In the genomic region with DNA sequence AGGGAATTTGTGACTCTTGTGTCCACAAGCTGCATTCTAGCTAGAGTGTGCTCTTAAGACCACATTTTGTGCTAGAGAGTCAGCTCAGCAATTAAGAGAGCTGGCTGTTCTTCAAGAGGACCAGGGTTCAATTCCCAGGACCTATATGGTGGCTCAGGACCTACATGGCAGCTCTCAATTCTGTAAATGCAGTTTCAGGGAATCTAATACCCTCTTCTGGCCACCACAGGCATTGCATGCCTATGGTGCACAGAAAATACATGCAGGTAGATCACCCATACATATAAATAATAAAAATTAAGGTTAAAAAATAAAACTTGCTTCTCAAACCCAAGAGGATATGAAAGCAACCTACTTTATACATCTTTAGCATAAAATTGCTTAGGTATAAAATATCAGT, we compare ENCODE assay signal across 9 mouse cellular contexts. TPM values are rescaled to one million over a fixed set of nuclear protein-coding genes. Genes with fewer than 3 reads are reported as not detected.
DNase-seq lines count a peak whose midpoint lies in the region; ATAC-seq lines count a peak whose summit lies in the region.
"Had no signal": no experiment of that assay in that cellular context is flagged by ENCODE, and none has a peak within 500 bp of the region (broad histone marks: within the 10 kb centered on the region; RNA-seq: fewer than 3 reads in every experiment).

No protein-coding gene starts in this region.

- no peak for ATAC-seq in liver, embryonic 11.5 days (replicated peaks; ENCODE audit: low FRiP score)
- ATAC-seq in activated CD4-positive, CD25-positive, alpha-beta regulatory T cell, adult 4 months = peak; percentile 46
- ATAC-seq: forebrain, embryonic 13.5 days had no signal

- H3K9me3 ChIP-seq in liver, embryonic 11.5 days (ENCODE audit: control insufficient read depth, low read length) = no peaks in the 10 kb centered on the region
- H3K9me3 ChIP-seq: forebrain, embryonic 13.5 days had no signal

- no peak overlapping the region for H3K4me2 ChIP-seq in liver, embryonic 11.5 days
- H3K4me2 ChIP-seq: forebrain, embryonic 13.5 days had no signal

- H3K27me3 ChIP-seq in liver, embryonic 11.5 days (replicated peaks; ENCODE audit: control insufficient read depth, insufficient read depth, low read length) = no peaks in the 10 kb centered on the region
- H3K27me3 ChIP-seq: forebrain, embryonic 13.5 days had no signal

- no peak overlapping the region for H3K27ac ChIP-seq in liver, embryonic 11.5 days (ENCODE audit: low read depth, low read length)
- H3K27ac ChIP-seq: forebrain, embryonic 13.5 days had no signal

- no peaks in the 10 kb centered on the region for H3K36me3 ChIP-seq in liver, embryonic 11.5 days (ENCODE audit: control insufficient read depth, insufficient read depth, low read length)

- H3K4me3 ChIP-seq in liver, embryonic 11.5 days (ENCODE audit: low read depth, low read length) = no peak overlapping the region
- H3K4me3 ChIP-seq: forebrain, embryonic 13.5 days had no signal

- H3K4me1 ChIP-seq in liver, embryonic 11.5 days (replicated peaks; ENCODE audit: control insufficient read depth, insufficient read depth, low read length) = no peaks in the 10 kb centered on the region
- H3K4me1 ChIP-seq: forebrain, embryonic 13.5 days had no signal

- DNase-seq in embryo, embryonic 10 days (ENCODE audit: low spot score) = peak; percentile 15
- no peak for DNase-seq in embryo, embryonic 11 days
- peak; percentile 19 for DNase-seq in liver, embryonic 11.5 days (ENCODE audit: low spot score)
- no peak for DNase-seq in liver
- peak; percentile 30 for DNase-seq in retina, postnatal 1 day
- no peak for DNase-seq in ovary, postnatal 14 days (ENCODE audit: low spot score)
- DNase-seq in cerebellum, adult 11 months = no peak

- H3K9ac ChIP-seq in liver, embryonic 11.5 days (ENCODE audit: low read depth, low read length) = no peak overlapping the region
- H3K9ac ChIP-seq: forebrain, embryonic 13.5 days had no signal

RNA-seq across cellular contexts. Expression of a gene that starts 45.5 kb away (rescaled TPM):
- 6.8 and 7.8 TPM in 2 replicates for polyA plus RNA-seq in liver, embryonic 11.5 days (2014; fragmentation: Nextera tagmentation; extraction: Ambion mirVana)
- polyA plus RNA-seq in activated CD4-positive, CD25-positive, alpha-beta regulatory T cell, adult 4 months (2017; shearing (Covaris generic)) = 1 to 10 TPM; 1.0 to 1.2 TPM

Comparison
In these comparisons a context has a peak if more than half of its experiments do, and no peak if none do; other contexts are left out.
1. DNase-seq: peak in embryo, embryonic 10 days (single experiment), liver, embryonic 11.5 days (single experiment) and retina, postnatal 1 day (single experiment); none in embryo, embryonic 11 days (single experiment), liver (single experiment), ovary, postnatal 14 days (single experiment) and cerebellum, adult 11 months (single experiment).